Mouse (Mus musculus) bone marrow, adult 2 months (tissue): ENCODE data around the gene Farp1.

Experiments used
- CTCF ChIP-seq: fragments of 200-500 bp; IDR thresholded peaks from 2 replicates; pipeline ENCODE4 v1.5.1; 2011; ENCODE audit warnings: low read length, control low read depth; ENCODE audit not compliant: control insufficient read depth, insufficient read depth
- POLR2A ChIP-seq: fragments of 200-500 bp; IDR thresholded peaks from 2 replicates; pipeline ENCODE4 v1.6.1; 2011; ENCODE audit warnings: low read depth, mild to moderate bottlenecking, control low read depth, low read length, borderline replicate concordance; ENCODE audit not compliant: control insufficient read depth

DNA sequence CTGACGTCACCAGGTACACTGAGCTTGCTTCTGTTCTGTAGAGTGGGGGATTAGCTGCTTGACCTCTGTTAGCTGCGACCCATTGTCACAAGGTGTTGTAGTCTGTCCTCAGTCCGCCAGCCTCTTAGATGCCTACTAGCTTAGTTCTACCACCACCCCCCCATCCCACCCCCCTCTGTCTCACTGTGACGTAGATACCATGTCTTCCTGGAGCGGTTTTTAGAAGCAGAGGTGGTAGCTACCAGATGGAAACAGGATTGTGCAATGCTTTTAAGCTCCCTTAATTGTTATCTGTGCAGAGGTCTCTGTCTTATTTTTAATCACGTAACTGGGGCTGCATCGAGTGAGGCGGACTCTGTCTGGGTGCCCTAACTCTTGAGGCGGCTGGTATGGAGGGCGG lies 219.9 kb downstream of the Farp1 start:
- no peak for TF ChIP-seq CTCF
- TF ChIP-seq POLR2A, result no peak
